Mouse (Mus musculus) myocyte (in vitro differentiated cells): Measurements from ENCODE around the gene Noc3l.

Source experiments
- E2F4 ChIP-seq: IDR thresholded peaks from one replicate; pipeline ENCODE4 v1.6.1; 2011; ENCODE audit warnings: mild to moderate bottlenecking, control low read depth, moderate library complexity; ENCODE audit not compliant: insufficient read depth
- MAX ChIP-seq: IDR thresholded peaks from one replicate; pipeline ENCODE4 v1.6.1; 2011; ENCODE audit warnings: low read depth, mild to moderate bottlenecking, control low read depth
- MYOD1 ChIP-seq, 3 experiments: IDR thresholded peaks; one replicate each; pipeline ENCODE4 v1.6.1; 2011; ENCODE audit warnings: control low read depth in 2 of 3, low read depth in 2 of 3, mild to moderate bottlenecking in 2 of 3, moderate library complexity in 1 of 3; ENCODE audit not compliant: insufficient read length in 2 of 3, control insufficient read depth in 1 of 3
- MYOG ChIP-seq, 3 experiments: IDR thresholded peaks; one replicate each; pipeline ENCODE4 v1.6.1; 2011; ENCODE audit warnings: control low read depth in 2 of 3, low read depth in 2 of 3, mild to moderate bottlenecking in 2 of 3; ENCODE audit not compliant: insufficient read length in 2 of 3, control insufficient read depth in 1 of 3, insufficient read depth in 1 of 3
- POLR2A ChIP-seq: IDR thresholded peaks from one replicate; pipeline ENCODE4 v1.6.1; 2011; ENCODE audit warnings: low read depth, mild to moderate bottlenecking, control low read depth, moderate library complexity; ENCODE audit not compliant: insufficient read length
- TCF12 ChIP-seq: IDR thresholded peaks from one replicate; pipeline ENCODE4 v1.6.1; 2011; ENCODE audit warnings: mild to moderate bottlenecking, control low read depth; ENCODE audit not compliant: poor library complexity, insufficient read depth, severe bottlenecking
- TCF3 ChIP-seq: IDR thresholded peaks from one replicate; pipeline ENCODE4 v1.6.1; 2011; ENCODE audit warnings: low read depth, control low read depth; ENCODE audit not compliant: insufficient read length
- USF1 ChIP-seq: IDR thresholded peaks from one replicate; pipeline ENCODE4 v1.6.1; 2011; ENCODE audit warnings: low read depth, mild to moderate bottlenecking, control low read depth, moderate library complexity

DNA sequence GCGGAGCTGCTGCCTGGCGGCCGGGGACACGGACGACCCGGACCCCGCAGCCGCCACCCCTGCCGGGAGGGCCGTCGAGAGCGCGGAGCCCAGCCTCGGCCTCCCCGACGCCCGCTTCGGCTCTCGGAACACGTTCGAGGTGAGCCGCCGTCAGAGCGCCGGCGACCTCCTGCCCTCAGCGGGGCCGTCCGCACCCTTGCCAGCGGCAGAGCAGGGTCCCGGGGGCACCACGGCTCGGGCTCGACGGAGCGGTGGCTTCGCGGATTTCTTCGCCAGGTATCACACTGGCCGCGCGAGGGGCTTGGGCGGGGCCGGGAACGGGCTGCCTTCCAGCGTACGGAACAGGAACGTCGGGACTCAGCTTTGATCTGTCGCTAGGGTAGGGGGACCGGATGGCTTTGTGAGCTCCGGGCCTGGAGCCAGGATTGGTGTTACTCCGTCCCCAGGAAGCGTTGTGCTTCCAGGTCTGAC lies 18.2 kb upstream of the Noc3l start:
- TF ChIP-seq TCF12 = no peak
- TF ChIP-seq POLR2A = no peak
- TF ChIP-seq MAX = no peak
- TF ChIP-seq MYOD1 (IDR thresholded peaks at IDR 0.05; ENCODE audit: control insufficient read depth in 1 of 3, insufficient read length in 2 of 3, low read depth in 2 of 3) = no peak
- TF ChIP-seq USF1 = no peak
- TF ChIP-seq E2F4 = no peak
- TF ChIP-seq TCF3 = no peak
- TF ChIP-seq MYOG (IDR thresholded peaks at IDR 0.05; ENCODE audit: control insufficient read depth in 1 of 3, insufficient read depth in 1 of 3, insufficient read length in 2 of 3, low read depth in 2 of 3) = no peak
